Mouse (Mus musculus): Measurements from ENCODE around the gene Fbxw8.

DNA sequence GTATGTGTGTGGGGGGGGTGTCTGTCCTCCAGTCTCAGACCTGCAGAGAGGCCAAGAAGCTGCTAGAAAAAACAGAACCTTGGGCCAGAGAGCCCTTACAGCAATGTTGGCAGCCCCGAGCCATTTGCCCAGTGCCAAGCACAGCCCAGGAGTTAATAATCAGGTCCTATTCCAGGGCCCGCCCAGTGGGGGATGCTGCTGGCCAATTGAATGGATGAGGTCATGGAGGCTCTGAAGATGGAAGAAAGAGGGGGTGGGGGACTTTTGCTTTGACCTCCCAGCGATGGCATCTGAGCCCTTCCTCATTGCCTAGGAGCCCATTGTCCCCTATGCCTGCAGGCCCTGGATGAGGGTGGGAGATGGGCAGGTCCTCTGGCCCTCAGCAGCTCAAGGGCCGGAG is 123.8 kb downstream of the Fbxw8 start:
- TF ChIP-seq POLR2A (IDR thresholded peaks at IDR 0.05; ENCODE audit: insufficient read depth, low read length) (no peak), CTCF (IDR thresholded peaks at IDR 0.05; ENCODE audit: low read depth, low read length) (no peak)
